Mouse (Mus musculus): Measurements from ENCODE around the gene Gm8297. TPM values are rescaled to one million over a fixed set of nuclear protein-coding genes. Genes with fewer than 3 reads are reported as not detected.
"Not testable (repeated sequence)": the region's sequence is repeated elsewhere in the genome, so short reads cannot be mapped to it uniquely, and the experiment has no call there.

The Gm8297 gene
- polyA plus RNA-seq (2015; fragmentation: Nextera tagmentation; extraction: Ambion mirVana), result not detected in 2 replicates

DNA sequence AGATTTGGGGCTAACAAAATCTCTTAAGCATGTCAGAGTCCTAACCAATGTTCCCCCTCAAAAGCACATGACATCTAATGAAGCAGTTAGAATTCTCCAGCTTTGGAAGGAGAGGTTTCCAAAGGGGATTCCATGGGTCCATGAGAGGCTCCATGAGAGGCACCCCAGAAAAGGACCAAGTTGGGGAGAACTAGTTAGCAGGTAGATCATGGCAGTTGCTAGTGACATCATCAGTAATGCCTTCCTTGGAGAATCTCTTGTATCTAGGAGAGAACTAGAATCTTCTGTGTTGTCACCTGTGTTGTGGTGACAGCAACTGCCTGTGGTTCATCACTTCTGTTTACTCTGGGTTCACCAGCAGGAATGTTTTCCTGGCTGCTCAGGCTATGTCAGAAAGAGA is at the start of gene Gm8297:
TSS of gene Gm8297 (plus strand) at position 301 of the 400 bp plus-strand sequence.
- H3K27me3 ChIP-seq; H3K4me1 ChIP-seq; H3K4me2 ChIP-seq; ATAC-seq (replicated peaks; ENCODE audit: low FRiP score); H3K9me3 ChIP-seq (replicated peaks); H3K9ac ChIP-seq; H3K4me3 ChIP-seq (replicated peaks); H3K27ac ChIP-seq; H3K36me3 ChIP-seq: not testable (repeated sequence)

DNA sequence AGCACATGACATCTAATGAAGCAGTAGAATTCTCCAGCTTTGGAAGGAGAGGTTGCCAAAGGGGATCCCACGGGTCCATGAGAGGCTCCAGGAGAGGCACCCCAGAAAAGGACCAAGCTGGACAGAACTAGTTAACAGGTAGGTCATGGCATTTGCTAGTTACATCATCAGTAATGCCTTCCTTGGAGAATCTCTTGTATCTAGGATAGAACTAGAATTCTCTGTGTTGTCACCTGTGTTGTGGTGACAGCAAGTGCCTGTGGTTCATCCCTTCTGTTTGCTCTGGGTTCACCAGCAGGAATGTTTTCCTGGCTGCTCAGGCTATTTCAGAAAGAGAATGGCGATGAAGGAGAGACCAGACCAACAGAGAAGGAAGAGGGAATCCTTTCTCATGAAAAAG is 31.9 kb downstream of the Gm8297 start, which contains the start of gene Gm3298:
TSS of gene Gm3298 (plus strand) at position 301 of the 400 bp plus-strand sequence.
- H3K9ac ChIP-seq; H3K4me2 ChIP-seq; H3K27me3 ChIP-seq; H3K27ac ChIP-seq; ATAC-seq (replicated peaks; ENCODE audit: low FRiP score); H3K4me1 ChIP-seq; H3K36me3 ChIP-seq; H3K4me3 ChIP-seq (replicated peaks); H3K9me3 ChIP-seq (replicated peaks): not testable (repeated sequence)
- WGBS, result 83% methylated on average over 1 of the region's 2 CpGs

Other genes starting within 250 kb of the Gm8297 start
- gene Gm9602, start 207.6 kb upstream of the Gm8297 start, polyA plus RNA-seq (2015; fragmentation: Nextera tagmentation; extraction: Ambion mirVana), result not detected in 2 replicates
- not detected in 2 replicates for gene Gm3269, start 145.8 kb upstream of the Gm8297 start, polyA plus RNA-seq (2015; fragmentation: Nextera tagmentation; extraction: Ambion mirVana)
- 0.53 TPM in 1 of 2 replicates, not detected in the other for gene Gm3264, start 128.4 kb upstream of the Gm8297 start, polyA plus RNA-seq (2015; fragmentation: Nextera tagmentation; extraction: Ambion mirVana)
- gene Gm3278, start 91.5 kb upstream of the Gm8297 start, polyA plus RNA-seq (2015; fragmentation: Nextera tagmentation; extraction: Ambion mirVana), result not detected in 2 replicates
- gene Gm3298, start 32.0 kb downstream of the Gm8297 start, polyA plus RNA-seq (2015; fragmentation: Nextera tagmentation; extraction: Ambion mirVana), result not detected in 2 replicates
- gene 4930555G01Rik, start 66.7 kb downstream of the Gm8297 start, polyA plus RNA-seq (2015; fragmentation: Nextera tagmentation; extraction: Ambion mirVana), result not detected in 2 replicates
- 0.29 and 0.44 TPM in 2 replicates for gene Gm8281, start 87.1 kb downstream of the Gm8297 start, polyA plus RNA-seq (2015; fragmentation: Nextera tagmentation; extraction: Ambion mirVana)
- not detected in 2 replicates for gene Gm8279, start 147.6 kb downstream of the Gm8297 start, polyA plus RNA-seq (2015; fragmentation: Nextera tagmentation; extraction: Ambion mirVana)
- not detected in 2 replicates for gene Gm3317, start 180.6 kb downstream of the Gm8297 start, polyA plus RNA-seq (2015; fragmentation: Nextera tagmentation; extraction: Ambion mirVana)
- gene Gm8271, start 201.9 kb downstream of the Gm8297 start, polyA plus RNA-seq (2015; fragmentation: Nextera tagmentation; extraction: Ambion mirVana), result not detected in 2 replicates